Mouse (Mus musculus): ENCODE measurements around the gene Ces4a. TPM values are rescaled to one million over a fixed set of nuclear protein-coding genes. Genes with fewer than 3 reads are reported as not detected.

Ces4a gene
- not detected in 2 replicates for polyA plus RNA-seq (2015; fragmentation: Nextera tagmentation; extraction: Ambion mirVana)

DNA sequence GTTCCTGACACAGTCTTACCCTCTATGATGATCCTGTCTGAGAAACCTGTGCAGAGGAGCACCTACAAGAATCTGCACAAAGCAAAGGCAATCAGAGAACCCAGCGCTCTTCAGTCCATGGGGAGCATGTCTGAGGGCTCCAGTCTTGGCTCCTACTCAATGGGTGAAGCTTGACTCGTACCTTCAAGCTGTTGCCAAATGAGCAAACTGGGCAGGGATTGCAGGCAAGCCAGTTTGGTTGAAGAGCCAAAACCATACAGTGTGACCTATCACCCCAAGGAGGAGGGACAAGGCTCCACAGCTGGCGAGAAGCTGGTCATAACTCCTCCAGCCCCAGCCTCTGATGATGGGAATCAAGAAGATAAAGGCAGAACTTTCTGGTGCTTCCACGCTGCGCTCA lies at the start of gene Ces4a:
Gene Ces4a (plus strand): TSS at position 292 of the 400 bp plus-strand sequence.

GRCm38 (mm10) chr8:105083449-105084050 lies 48.0 kb upstream of the Ces4a start, which contains the start of gene Ces3b:
Gene Ces3b (plus strand): TSS chr8:105083753.

DNA sequence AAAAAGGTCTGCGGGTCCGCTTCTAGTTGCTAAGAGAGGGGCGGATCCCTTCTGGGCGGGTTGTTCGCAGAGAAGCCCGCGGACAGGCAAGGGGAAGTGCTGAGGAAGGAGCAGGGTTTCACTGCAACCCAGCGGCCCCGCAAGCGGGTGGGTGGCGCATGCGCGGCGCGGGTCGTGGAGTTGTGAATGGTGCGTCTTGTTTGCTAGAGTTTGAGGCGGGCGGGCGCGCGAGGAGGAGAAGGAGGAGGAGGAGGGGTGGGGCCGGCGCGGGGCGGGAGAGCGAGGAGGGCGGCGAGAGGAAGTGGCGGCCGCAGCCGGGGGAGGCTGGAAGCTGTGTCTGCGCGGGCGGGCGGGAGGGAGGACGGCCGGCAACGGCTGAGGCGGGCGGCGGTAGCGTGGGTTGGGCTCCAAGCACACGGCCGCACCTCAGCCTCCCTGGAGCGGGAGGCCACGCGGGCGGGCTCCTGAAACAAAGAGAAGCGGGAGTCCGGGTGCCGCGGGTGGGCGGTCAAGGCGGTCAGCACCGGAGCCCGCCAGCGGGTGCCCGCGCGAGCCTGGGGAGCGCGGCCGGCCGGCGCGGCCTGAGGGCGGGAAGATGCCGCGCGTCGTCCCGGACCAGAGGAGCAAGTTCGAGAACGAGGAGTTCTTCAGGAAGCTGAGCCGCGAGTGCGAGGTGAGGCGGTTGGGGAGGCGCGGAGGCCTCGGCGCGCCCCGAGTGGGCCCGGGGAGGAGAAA lies 38.9 kb downstream of the Ces4a start, which contains the start of gene Cbfb:
Gene Cbfb (plus strand): TSS at position 294 of the 735 bp plus-strand sequence.

Other genes starting within 250 kb of the Ces4a start
- 0.15 and 0.20 TPM in 2 replicates for gene Ces2e, start 205.5 kb upstream of the Ces4a start, polyA plus RNA-seq (2015; fragmentation: Nextera tagmentation; extraction: Ambion mirVana)
- gene Ces2f, start 184.4 kb upstream of the Ces4a start, polyA plus RNA-seq (2015; fragmentation: Nextera tagmentation; extraction: Ambion mirVana), result not detected in 2 replicates
- 37.7 and 39.0 TPM in 2 replicates for gene Ces2g, start 170.1 kb upstream of the Ces4a start, polyA plus RNA-seq (2015; fragmentation: Nextera tagmentation; extraction: Ambion mirVana)
- not detected in 2 replicates for gene Ces2h, start 130.9 kb upstream of the Ces4a start, polyA plus RNA-seq (2015; fragmentation: Nextera tagmentation; extraction: Ambion mirVana)
- gene Ces3a, start 83.2 kb upstream of the Ces4a start, polyA plus RNA-seq (2015; fragmentation: Nextera tagmentation; extraction: Ambion mirVana), result 0.17 TPM in 1 of 2 replicates, not detected in the other
- gene Ces3b, start 48.0 kb upstream of the Ces4a start, polyA plus RNA-seq (2015; fragmentation: Nextera tagmentation; extraction: Ambion mirVana), result not detected in 2 replicates
- 21.4 and 26.8 TPM in 2 replicates for gene Cbfb, start 38.9 kb downstream of the Ces4a start, polyA plus RNA-seq (2015; fragmentation: Nextera tagmentation; extraction: Ambion mirVana)
- gene D230025D16Rik, start 93.3 kb downstream of the Ces4a start, polyA plus RNA-seq (2015; fragmentation: Nextera tagmentation; extraction: Ambion mirVana), result 15.8 and 16.8 TPM in 2 replicates
- 10.5 and 11.8 TPM in 2 replicates for gene B3gnt9, start 123.4 kb downstream of the Ces4a start, polyA plus RNA-seq (2015; fragmentation: Nextera tagmentation; extraction: Ambion mirVana)
- 22.9 and 26.6 TPM in 2 replicates for gene Tradd, start 132.8 kb downstream of the Ces4a start, polyA plus RNA-seq (2015; fragmentation: Nextera tagmentation; extraction: Ambion mirVana)
- gene Fbxl8, start 132.8 kb downstream of the Ces4a start, polyA plus RNA-seq (2015; fragmentation: Nextera tagmentation; extraction: Ambion mirVana), result 2.6 and 3.6 TPM in 2 replicates
- gene Hsf4, start 138.0 kb downstream of the Ces4a start, polyA plus RNA-seq (2015; fragmentation: Nextera tagmentation; extraction: Ambion mirVana), result 0.12 and 0.21 TPM in 2 replicates
- gene Nol3, start 144.3 kb downstream of the Ces4a start, polyA plus RNA-seq (2015; fragmentation: Nextera tagmentation; extraction: Ambion mirVana), result 0.14 and 0.45 TPM in 2 replicates
- gene 4931428F04Rik, start 158.1 kb downstream of the Ces4a start, polyA plus RNA-seq (2015; fragmentation: Nextera tagmentation; extraction: Ambion mirVana), result 1.3 and 1.7 TPM in 2 replicates
- 15.2 and 18.2 TPM in 2 replicates for gene Exoc3l, start 164.3 kb downstream of the Ces4a start, polyA plus RNA-seq (2015; fragmentation: Nextera tagmentation; extraction: Ambion mirVana)
- gene E2f4, start 165.9 kb downstream of the Ces4a start, polyA plus RNA-seq (2015; fragmentation: Nextera tagmentation; extraction: Ambion mirVana), result 152 and 167 TPM in 2 replicates
- 2.6 and 3.1 TPM in 2 replicates for gene Elmo3, start 173.8 kb downstream of the Ces4a start, polyA plus RNA-seq (2015; fragmentation: Nextera tagmentation; extraction: Ambion mirVana)
- gene Lrrc29, start 194.5 kb downstream of the Ces4a start, polyA plus RNA-seq (2015; fragmentation: Nextera tagmentation; extraction: Ambion mirVana), result 11.9 and 15.2 TPM in 2 replicates
- gene Tmem208, start 194.6 kb downstream of the Ces4a start, polyA plus RNA-seq (2015; fragmentation: Nextera tagmentation; extraction: Ambion mirVana), result 125 and 129 TPM in 2 replicates
- 4.2 and 4.6 TPM in 2 replicates for gene Fhod1, start 216.2 kb downstream of the Ces4a start, polyA plus RNA-seq (2015; fragmentation: Nextera tagmentation; extraction: Ambion mirVana)
- 0.69 and 0.89 TPM in 2 replicates for gene Slc9a5, start 217.0 kb downstream of the Ces4a start, polyA plus RNA-seq (2015; fragmentation: Nextera tagmentation; extraction: Ambion mirVana)
- 0.11 and 0.12 TPM in 2 replicates for gene Plekhg4, start 241.5 kb downstream of the Ces4a start, polyA plus RNA-seq (2015; fragmentation: Nextera tagmentation; extraction: Ambion mirVana)

All from spleen, postnatal 0 days (tissue).